Mouse (Mus musculus) lung, postnatal 25 days (tissue): ENCODE measurements around the gene F2.
"Not testable (repeated sequence)": the region's sequence is repeated elsewhere in the genome, so short reads cannot be mapped to it uniquely, and the experiment has no call there.

Source experiments
- DNase-seq: peaks from one replicate; pipeline ENCODE4 v3.0.0; 2022; ENCODE audit warnings: low spot score

The F2 gene

GRCm38 (mm10) chr2:91645811-91646210, 9.6 kb upstream of the F2 start:
- DNase-seq: no peak

- no peak for DNase-seq
Measured at GRCm38 (mm10) chr2:91645354-91645753, 9.1 kb upstream of the F2 start.

DNA sequence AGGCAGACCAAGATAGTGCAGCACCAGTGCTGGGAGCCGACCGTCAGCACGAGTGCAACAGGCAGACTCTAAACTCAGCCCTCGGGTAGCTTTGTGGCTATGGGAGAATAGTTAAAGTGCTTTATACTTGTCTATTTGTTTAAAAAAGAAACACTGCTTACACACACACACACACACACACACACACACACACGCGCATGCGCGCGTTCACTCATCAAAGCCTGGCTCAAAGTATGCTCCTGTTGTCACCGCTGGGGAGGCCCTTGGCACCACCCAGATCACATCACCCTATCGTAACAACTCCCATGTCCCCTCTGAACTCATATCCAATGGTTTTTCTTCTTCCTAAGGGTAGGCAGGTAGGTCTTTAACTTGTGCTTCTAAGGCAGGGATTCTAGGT, 7.8 kb upstream of the F2 start:
- DNase-seq: no peak

- no peak for DNase-seq
Measured at GRCm38 (mm10) chr2:91642825-91643415, 6.7 kb upstream of the F2 start.

DNA sequence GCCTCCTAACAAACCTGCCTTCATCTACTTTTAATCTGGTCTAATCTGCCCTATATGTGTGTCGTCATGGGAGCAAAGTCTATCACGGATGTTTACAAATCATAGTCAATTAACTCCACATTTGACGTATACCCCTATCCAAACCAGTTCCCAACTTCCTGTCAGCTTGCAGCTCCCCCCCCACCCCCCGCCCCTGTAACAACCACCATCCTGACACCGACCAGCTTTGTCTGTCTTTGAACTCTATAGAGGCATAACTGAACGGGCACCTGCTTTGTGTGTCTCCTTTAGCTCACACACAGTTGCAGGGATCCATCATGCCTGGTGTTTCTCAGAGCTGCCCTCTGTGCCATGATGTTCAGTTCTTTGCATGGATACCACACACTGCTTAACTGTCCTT, 2.7 kb upstream of the F2 start:
- no peak for DNase-seq

- no peak for DNase-seq
Measured at GRCm38 (mm10) chr2:91636727-91637338, 619 bp upstream of the F2 start.

- DNase-seq: no peak
Measured at GRCm38 (mm10) chr2:91635486-91635885, 728 bp downstream of the F2 start.

- DNase-seq: no peak
Measured at GRCm38 (mm10) chr2:91634841-91635240, 1.4 kb downstream of the F2 start.

DNA sequence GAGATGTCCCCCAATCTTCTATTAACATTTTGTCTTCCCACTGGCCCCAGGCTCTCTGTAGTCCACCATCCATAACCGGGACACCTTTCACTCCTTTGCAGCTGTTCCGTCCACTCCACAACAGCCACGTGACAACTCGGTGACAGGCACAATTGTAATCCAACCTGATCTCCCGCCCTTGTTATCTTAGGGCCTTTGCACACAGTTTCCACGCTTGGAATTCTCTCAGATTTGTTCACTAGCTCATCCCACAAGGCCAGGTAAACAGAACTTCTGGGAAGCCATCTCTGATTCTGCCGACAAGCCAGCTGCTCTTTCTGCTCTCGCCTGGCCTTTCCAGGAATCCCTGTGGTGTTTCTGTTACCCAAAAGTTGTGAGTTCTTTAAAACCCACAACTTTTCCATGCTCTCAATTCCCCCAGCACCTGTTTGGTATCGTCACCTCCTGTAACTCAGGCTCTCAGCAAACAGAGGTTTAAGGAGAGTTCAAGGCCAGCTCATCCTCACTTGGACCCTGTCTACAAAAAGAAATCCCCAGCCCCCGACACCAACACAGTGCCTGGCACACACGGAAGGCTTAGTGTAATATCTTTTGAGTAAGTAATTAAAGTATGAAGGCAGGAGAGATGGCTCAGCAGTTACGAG, 2.8 kb downstream of the F2 start:
- DNase-seq: no peak

- no peak for DNase-seq
Measured at GRCm38 (mm10) chr2:91632316-91632715, 3.9 kb downstream of the F2 start.

GRCm38 (mm10) chr2:91631826-91632225, 4.4 kb downstream of the F2 start:
- no peak for DNase-seq

DNA sequence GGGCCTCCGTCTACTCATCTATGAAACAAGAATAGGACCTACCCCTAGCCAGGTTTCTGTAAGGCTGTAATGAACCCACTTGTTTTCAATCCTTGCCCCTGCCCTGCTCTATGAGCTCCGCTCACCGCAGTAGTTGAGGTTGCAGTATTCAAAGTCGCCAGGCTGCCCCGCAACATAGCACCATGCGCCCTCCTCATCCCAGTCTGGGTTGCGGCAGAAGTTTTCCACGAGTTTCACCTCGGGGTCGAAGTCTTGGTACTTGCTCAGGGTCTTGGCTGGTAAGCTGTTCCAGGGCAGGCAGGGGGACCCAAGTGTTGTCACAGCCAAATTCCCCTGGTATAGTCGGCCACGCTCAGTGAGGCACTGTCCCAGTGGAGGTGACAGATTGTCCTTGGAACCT, 5.8 kb downstream of the F2 start:
- DNase-seq: no peak

DNA sequence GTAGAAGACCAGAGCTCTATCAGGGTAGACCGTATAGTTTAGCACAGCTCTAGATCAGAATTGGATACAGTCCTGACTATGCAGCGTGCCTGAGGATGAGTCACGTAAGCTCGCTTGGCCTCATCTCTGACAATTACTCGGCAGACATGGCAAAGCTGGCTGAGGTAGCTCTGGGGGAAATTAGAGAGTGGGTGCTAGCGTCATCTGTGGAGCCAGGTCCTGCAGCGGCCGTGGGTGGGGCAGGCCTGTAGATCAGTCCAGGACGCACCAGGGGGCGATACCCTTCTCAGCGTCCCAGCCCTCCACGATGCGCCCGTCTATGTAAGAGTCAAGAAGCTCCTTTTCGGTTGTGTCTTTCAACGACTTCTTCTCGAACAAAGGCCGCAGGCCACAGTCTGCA, 6.5 kb downstream of the F2 start:
- no peak for DNase-seq

DNA sequence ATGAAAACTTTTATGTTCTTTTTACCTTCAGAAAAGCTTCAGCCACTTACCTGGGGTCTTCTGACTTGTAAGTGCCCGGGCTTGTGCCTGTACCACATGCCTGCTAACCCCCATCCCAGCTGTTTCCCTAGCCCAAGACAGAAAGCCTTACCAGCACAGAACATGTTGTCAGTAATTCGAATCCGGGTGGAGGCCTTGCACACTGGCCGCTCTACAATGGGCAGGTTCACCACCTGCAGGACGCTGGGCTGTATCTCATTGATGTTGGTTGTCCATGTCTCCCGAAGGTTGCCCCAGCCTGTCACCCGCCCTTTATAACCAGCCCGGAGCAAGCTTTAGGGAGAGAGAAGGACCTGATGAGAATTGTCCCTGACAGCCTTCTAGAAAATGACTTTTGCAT, 8.0 kb downstream of the F2 start:
- no peak for DNase-seq

DNA sequence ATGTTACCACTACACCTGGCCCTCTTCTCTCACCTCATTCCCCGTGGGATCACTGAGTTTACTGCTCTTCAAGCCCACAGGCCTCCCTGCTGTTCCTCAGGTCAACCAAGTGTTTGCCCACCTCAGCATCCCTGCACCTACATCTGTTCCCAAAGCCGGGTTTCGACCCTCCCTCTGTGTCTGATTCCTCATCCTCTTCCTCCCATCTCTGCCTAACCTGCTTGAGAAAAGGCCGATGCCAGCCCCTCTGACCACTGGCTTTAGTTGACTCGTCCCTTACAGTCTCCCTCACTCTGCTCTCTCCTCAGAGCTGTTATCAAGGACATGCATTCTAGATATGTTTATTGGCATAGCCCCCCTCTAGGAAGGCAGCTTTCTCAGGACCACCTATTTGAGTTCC, 8.7 kb downstream of the F2 start:
- no peak for DNase-seq

- not testable (repeated sequence) for DNase-seq
Measured at GRCm38 (mm10) chr2:91623366-91623765, 12.8 kb downstream of the F2 start.

DNA sequence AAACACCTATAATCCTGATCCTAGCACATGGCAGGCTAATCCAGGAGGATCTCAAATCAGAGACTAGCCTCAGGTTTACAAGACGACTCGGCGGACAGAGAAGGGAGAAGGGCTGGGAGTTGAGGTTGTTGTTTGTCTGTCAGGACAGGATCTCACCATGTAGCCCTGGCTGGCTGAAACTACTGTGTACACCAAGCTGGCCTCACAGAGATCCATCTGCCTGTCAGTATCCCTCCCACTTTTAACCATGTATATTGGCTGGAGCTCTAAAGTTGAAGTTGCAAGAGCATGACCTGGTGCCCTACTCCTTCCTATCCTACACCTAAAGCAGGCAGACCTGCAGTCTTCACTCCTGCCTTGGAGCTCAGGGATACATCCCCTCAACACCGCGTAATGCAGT, 13.9 kb downstream of the F2 start:
- DNase-seq: no peak

GRCm38 (mm10) chr2:91609370-91609769, 26.8 kb downstream of the F2 start:
- not testable (repeated sequence) for DNase-seq

DNA sequence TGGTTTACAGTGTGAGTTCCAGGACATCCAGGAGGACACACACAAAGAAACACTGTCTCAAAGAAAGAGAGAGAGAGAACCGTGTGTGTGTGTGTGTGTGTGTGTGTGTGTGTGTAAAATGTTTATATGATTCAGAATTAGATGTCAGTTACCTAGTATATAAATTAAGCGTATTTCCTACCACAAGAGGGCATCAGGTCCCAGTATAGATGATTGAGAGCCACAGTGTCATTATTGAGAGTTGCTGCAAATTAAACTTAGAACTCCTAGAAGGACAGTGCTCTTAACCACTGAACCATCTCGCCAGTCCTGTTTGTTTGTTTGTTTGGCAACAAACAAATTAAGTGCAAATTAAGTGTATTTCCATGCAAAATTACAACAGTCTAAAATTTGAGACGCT, 33.8 kb downstream of the F2 start:
- no peak for DNase-seq

GRCm38 (mm10) chr2:91600475-91600874, 35.7 kb downstream of the F2 start:
- no peak for DNase-seq

DNA sequence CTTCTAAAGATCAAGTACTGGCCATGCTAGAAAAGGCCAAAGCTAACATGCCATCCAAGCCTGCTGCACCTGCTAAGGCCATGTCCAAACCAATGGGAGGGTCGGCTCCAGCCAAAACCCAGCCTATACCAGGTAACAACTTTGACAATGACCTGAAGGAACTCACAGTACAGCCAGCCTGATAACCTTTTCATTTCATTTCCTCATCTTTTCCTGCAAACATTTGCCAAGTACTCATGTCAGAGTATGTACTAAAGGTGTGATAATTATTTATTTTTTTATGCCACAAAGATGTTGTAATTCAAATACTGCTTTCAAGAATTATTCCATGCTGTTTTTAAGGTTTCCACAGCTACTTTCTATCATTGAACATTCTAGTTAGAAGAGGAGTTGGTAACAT, 50.0 kb downstream of the F2 start:
- DNase-seq: peak; percentile 21

DNA sequence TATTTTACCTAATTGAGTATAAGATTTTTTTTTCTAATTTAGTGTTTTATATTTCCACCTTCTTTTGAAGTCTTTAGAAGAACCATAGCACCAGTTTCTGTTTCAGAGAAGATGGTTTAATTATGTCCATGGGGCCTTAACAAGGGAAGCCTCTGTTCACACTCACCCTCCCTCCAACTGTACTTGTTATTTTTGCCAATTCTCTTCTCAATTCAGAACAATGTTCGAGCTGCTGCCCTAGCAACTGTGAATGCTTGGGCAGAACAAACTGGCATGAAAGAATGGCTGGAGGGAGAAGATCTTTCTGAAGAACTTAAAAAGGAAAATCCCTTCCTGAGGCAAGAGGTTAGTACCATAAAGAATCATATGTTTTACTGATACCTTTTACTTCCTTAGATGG, 55.3 kb downstream of the F2 start:
- no peak for DNase-seq
